Mouse (Mus musculus): ENCODE data around the gene Adgrl3.

GRCm38 (mm10) chr5:81661611-81662390 lies 641.9 kb downstream of the Adgrl3 start:
- TF ChIP-seq POLR2A (IDR thresholded peaks at IDR 0.05; ENCODE audit: insufficient read depth, low read length): no peak
- TF ChIP-seq EP300 (IDR thresholded peaks at IDR 0.05; ENCODE audit: insufficient read depth, low read depth, low read length): 0 out of 2 replicates have a peak, but pooled peaks have one; percentile 6
- no peak for TF ChIP-seq CTCF (IDR thresholded peaks at IDR 0.05; ENCODE audit: low read depth, low read length)
